Mouse (Mus musculus) midbrain, embryonic 14.5 days (tissue): Measurements from ENCODE around the gene Hoxa13. TPM values are rescaled to one million over a fixed set of nuclear protein-coding genes. Genes with fewer than 3 reads are reported as not detected.
A peak's percentile ranks its signal among the peaks of the same experiment; 100 is the strongest.

Experiments
- ATAC-seq: fragments of 200-750 bp; cut with Nextera tagmentation; 2 replicates; pipeline ENCODE4 v1.8.0; 2017; ENCODE audit warnings: moderate number of reproducible peaks, moderate library complexity; ENCODE audit not compliant: low FRiP score, low TSS enrichment
- DNase-seq: peaks from one replicate; pipeline ENCODE4 v3.0.0-alpha.2; 2015
- H3K27ac ChIP-seq: fragments of 300-500 bp; sonication (generic); replicated peaks from 2 replicates; pipeline ENCODE4 v1.5.1; 2014; ENCODE audit warnings: mild to moderate bottlenecking, low read depth, low read length, moderate library complexity
- H3K27me3 ChIP-seq: fragments of 300-500 bp; sonication (generic); 2 replicates; pipeline ENCODE4 v1.6.1; 2014; ENCODE audit warnings: low read length, control low read depth, mixed read lengths; ENCODE audit not compliant: control insufficient read depth, insufficient read depth
- H3K36me3 ChIP-seq: fragments of 300-500 bp; sonication (generic); 2 replicates; pipeline ENCODE4 v1.6.1; 2014; ENCODE audit warnings: low read length, control low read depth; ENCODE audit not compliant: control insufficient read depth, insufficient read depth
- H3K4me1 ChIP-seq: fragments of 300-500 bp; sonication (generic); 2 replicates; pipeline ENCODE4 v1.6.1; 2014; ENCODE audit warnings: mild to moderate bottlenecking, antibody characterized with exemption, low read length, control low read depth; ENCODE audit not compliant: control insufficient read depth, insufficient read depth
- H3K4me2 ChIP-seq: fragments of 300-500 bp; sonication (generic); 2 replicates; pipeline ENCODE4 v1.6.1; 2014; ENCODE audit warnings: mild to moderate bottlenecking, low read length, moderate library complexity
- H3K4me3 ChIP-seq: fragments of 300-500 bp; sonication (generic); replicated peaks from 2 replicates; pipeline ENCODE4 v1.5.1; 2014; ENCODE audit warnings: low read depth, low read length
- H3K9ac ChIP-seq: fragments of 300-500 bp; sonication (generic); replicated peaks from 2 replicates; pipeline ENCODE4 v1.6.1; 2014; ENCODE audit warnings: mild to moderate bottlenecking, low read length, moderate library complexity
- H3K9me3 ChIP-seq: fragments of 300-500 bp; sonication (generic); 2 replicates; pipeline ENCODE4 v1.6.1; 2016; ENCODE audit warnings: low read length, control low read depth, mixed read lengths; ENCODE audit not compliant: control insufficient read depth
- whole genome bisulfite sequencing: fragments of 180-500 bp; shearing (Covaris S2); extraction: QIAGEN DNeasy Blood & Tissue Kit; methylation state at CpG from one replicate; pipeline ENCODE4 v1.1.7; 2014; 5-methylcytosine and 5-hydroxymethylcytosine counted together
- polyA plus RNA-seq: library from polyadenylated mRNA; unstranded; fragments of >200 nt; fragmentation: Nextera tagmentation; extraction: Ambion mirVana; gene quantifications from 2 replicates; pipeline ENCODE4 v1.2.1, GENCODE M21; 2014

Gene Hoxa13
- polyA plus RNA-seq, 1 experiment from 2014 or later: not detected

GRCm38 (mm10) chr6:52292328-52292727 is 31.6 kb upstream of the Hoxa13 start:
- 49% methylated on average over 7 of the region's 7 CpGs for WGBS
- no peaks in the 10 kb centered on the region for H3K36me3 ChIP-seq
- no peaks in the 10 kb centered on the region for H3K4me1 ChIP-seq
- ATAC-seq (no peak), DNase-seq (no peak)
- no peak overlapping the region for H3K9ac ChIP-seq
- H3K27ac ChIP-seq: no peak overlapping the region
- H3K27me3 ChIP-seq: peaks cover 79% of the 10 kb centered on the region
- H3K4me3 ChIP-seq: no peak overlapping the region
- H3K9me3 ChIP-seq: no peaks in the 10 kb centered on the region
- no peak overlapping the region for H3K4me2 ChIP-seq

GRCm38 (mm10) chr6:52291021-52291860 is 30.6 kb upstream of the Hoxa13 start:
- H3K27ac ChIP-seq: no peak overlapping the region
- WGBS: 2% methylated on average over 45 of the region's 45 CpGs
- H3K9ac ChIP-seq: no peak overlapping the region
- 0 out of 2 replicates have a peak overlapping the region, but pooled peaks have one; percentile 7 for H3K4me3 ChIP-seq
- H3K27me3 ChIP-seq: peaks cover 69% of the 10 kb centered on the region
- H3K4me2 ChIP-seq: peak overlapping the region; percentile 24; the same call in 1 of the 2 replicates
- DNase-seq (peak; percentile 56), ATAC-seq (no peak)
- no peaks in the 10 kb centered on the region for H3K36me3 ChIP-seq
- H3K4me1 ChIP-seq: no peaks in the 10 kb centered on the region
- no peaks in the 10 kb centered on the region for H3K9me3 ChIP-seq

- no peak for ATAC-seq
- H3K4me1 ChIP-seq: no peaks in the 10 kb centered on the region
- peaks cover 67% of the 10 kb centered on the region for H3K27me3 ChIP-seq
- H3K9ac ChIP-seq: no peak overlapping the region
- no peaks in the 10 kb centered on the region for H3K36me3 ChIP-seq
- WGBS: 22% methylated on average over 12 of the region's 12 CpGs
- H3K4me2 ChIP-seq: no peak overlapping the region
- DNase-seq: peak; percentile 18
- H3K4me3 ChIP-seq: no peak overlapping the region
- no peaks in the 10 kb centered on the region for H3K9me3 ChIP-seq
- H3K27ac ChIP-seq: no peak overlapping the region
These were observed 29.5 kb upstream of the Hoxa13 start for GRCm38 (mm10) chr6:52290186-52290585.

- no peak for DNase-seq
- H3K36me3 ChIP-seq: no peaks in the 10 kb centered on the region
- no peak overlapping the region for H3K4me3 ChIP-seq
- 88% methylated on average over 5 of the region's 5 CpGs for WGBS
- H3K9ac ChIP-seq: no peak overlapping the region
- ATAC-seq: no peak
- H3K9me3 ChIP-seq: no peaks in the 10 kb centered on the region
- H3K27me3 ChIP-seq: peaks cover 45% of the 10 kb centered on the region
- no peaks in the 10 kb centered on the region for H3K4me1 ChIP-seq
- H3K27ac ChIP-seq: no peak overlapping the region
- H3K4me2 ChIP-seq: no peak overlapping the region
These were observed 23.2 kb upstream of the Hoxa13 start for GRCm38 (mm10) chr6:52283896-52284295.

DNA sequence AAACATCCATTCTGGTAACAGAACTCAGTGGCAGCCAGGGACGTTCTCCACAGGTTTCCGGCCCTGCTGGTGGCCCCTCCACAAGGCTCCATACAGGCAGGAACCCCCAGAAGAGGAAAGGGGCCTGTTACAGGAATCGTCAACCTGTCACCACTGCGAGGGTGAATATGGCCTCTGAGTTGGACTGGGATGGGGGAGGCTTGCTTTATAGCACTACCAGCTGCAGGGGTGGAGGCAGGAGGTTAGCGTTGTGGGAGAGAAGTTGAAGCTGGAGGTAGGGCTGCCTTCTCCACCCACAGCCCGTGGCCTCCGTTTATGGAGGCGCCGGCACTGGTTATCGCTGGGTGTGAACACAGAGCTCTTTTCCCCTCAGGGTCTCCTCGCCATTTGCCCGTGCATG is 20.4 kb upstream of the Hoxa13 start:
- ATAC-seq (no peak), DNase-seq (no peak)
- Histone ChIP-seq H3K4me2 (no peak overlapping the region), H3K36me3 (no peaks in the 10 kb centered on the region), H3K4me3 (no peak overlapping the region), H3K9ac (no peak overlapping the region), H3K27me3 (peaks cover 65% of the 10 kb centered on the region), H3K9me3 (no peaks in the 10 kb centered on the region), H3K27ac (no peak overlapping the region), H3K4me1 (no peaks in the 10 kb centered on the region)
- 77% methylated on average over 12 of the region's 12 CpGs for WGBS

DNA sequence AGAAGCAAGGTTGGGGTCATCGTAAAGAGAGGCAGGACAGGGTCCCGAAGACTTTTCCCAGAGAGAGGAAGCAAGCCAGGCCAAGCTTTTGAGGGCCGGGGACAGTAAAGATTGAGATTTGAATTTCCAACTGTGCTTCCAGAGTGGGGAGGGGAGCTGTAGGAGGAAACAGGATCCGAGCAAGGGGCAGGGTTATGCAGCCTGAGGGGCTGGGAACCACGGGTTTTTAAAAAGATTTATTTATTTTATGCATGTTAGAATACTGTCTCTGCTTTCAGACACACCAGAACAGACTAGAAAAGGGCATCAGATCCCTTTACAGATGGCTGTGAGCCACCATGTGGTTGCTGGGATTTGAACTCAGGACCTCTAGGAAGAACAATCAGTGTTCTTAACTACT is 16.2 kb upstream of the Hoxa13 start:
- WGBS: 6% methylated on average over 5 of the region's 5 CpGs
- H3K27ac ChIP-seq: no peak overlapping the region
- H3K9ac ChIP-seq: no peak overlapping the region
- H3K4me3 ChIP-seq: no peak overlapping the region
- DNase-seq (no peak), ATAC-seq (no peak)
- H3K4me1 ChIP-seq: no peaks in the 10 kb centered on the region
- H3K4me2 ChIP-seq: no peak overlapping the region
- H3K9me3 ChIP-seq: no peaks in the 10 kb centered on the region
- H3K27me3 ChIP-seq: peaks cover 81% of the 10 kb centered on the region
- no peaks in the 10 kb centered on the region for H3K36me3 ChIP-seq

GRCm38 (mm10) chr6:52276382-52276781 is 15.7 kb upstream of the Hoxa13 start:
- H3K4me2 ChIP-seq: no peak overlapping the region
- 2% methylated on average over 6 of the region's 6 CpGs for WGBS
- no peak for DNase-seq
- no peak overlapping the region for H3K27ac ChIP-seq
- no peaks in the 10 kb centered on the region for H3K9me3 ChIP-seq
- no peak overlapping the region for H3K9ac ChIP-seq
- no peak overlapping the region for H3K4me3 ChIP-seq
- H3K27me3 ChIP-seq: peaks cover 84% of the 10 kb centered on the region
- H3K36me3 ChIP-seq: no peaks in the 10 kb centered on the region
- no peak for ATAC-seq
- no peaks in the 10 kb centered on the region for H3K4me1 ChIP-seq

GRCm38 (mm10) chr6:52275563-52276280 is 15.0 kb upstream of the Hoxa13 start:
- DNase-seq: no peak
- no peak for ATAC-seq
- Histone ChIP-seq H3K27ac (no peak overlapping the region), H3K9me3 (no peaks in the 10 kb centered on the region), H3K4me3 (no peak overlapping the region), H3K36me3 (no peaks in the 10 kb centered on the region), H3K4me2 (no peak overlapping the region), H3K27me3 (peaks cover 84% of the 10 kb centered on the region), H3K9ac (no peak overlapping the region), H3K4me1 (no peaks in the 10 kb centered on the region)
- WGBS: 5% methylated on average over 8 of the region's 8 CpGs
